In genomic region chr10:128185959-128186358, GRCm38 (mm10) we compare ENCODE assay signal across 9 mouse cellular contexts. TPM values are rescaled to one million over a fixed set of nuclear protein-coding genes. Genes with fewer than 3 reads are reported as not detected.
DNase-seq lines count a peak whose midpoint lies in the region; ATAC-seq and TF ChIP-seq lines count a peak whose summit lies in the region.
"Had no signal": no experiment of that assay in that cellular context is flagged by ENCODE, and none has a peak within 500 bp of the region (broad histone marks: within the 10 kb centered on the region; RNA-seq: fewer than 3 reads in every experiment).

No protein-coding gene starts in this region.

- H3K4me3 ChIP-seq in limb, embryonic 15.5 days, result no peak overlapping the region
- H3K4me3 ChIP-seq in neural tube, embryonic 11.5 days (ENCODE audit: low read depth, low read length), result no peak overlapping the region
- H3K4me3 ChIP-seq in stomach, postnatal 0 days (ENCODE audit: low read depth, low read length), result no peak overlapping the region
- H3K4me3 ChIP-seq: erythroblast, embryonic 14.5 days had no signal

- peak; percentile 90 for ATAC-seq in common myeloid progenitor, adult 5-6 weeks (replicated peaks; ENCODE audit: low read depth, poor library complexity, severe bottlenecking)
- 0 out of 2 replicates have a peak, but pooled peaks have one; percentile 66 for ATAC-seq in limb, embryonic 15.5 days (ENCODE audit: insufficient number of reproducible peaks, low FRiP score, low TSS enrichment, low read depth)
- no peak for ATAC-seq in neural tube, embryonic 11.5 days (ENCODE audit: insufficient read depth, low FRiP score, low TSS enrichment)
- peak; percentile 88 for ATAC-seq in stomach, postnatal 0 days (ENCODE audit: low FRiP score, low TSS enrichment)

- no peaks in the 10 kb centered on the region for H3K27me3 ChIP-seq in limb, embryonic 15.5 days
- no peaks in the 10 kb centered on the region for H3K27me3 ChIP-seq in neural tube, embryonic 11.5 days (ENCODE audit: control insufficient read depth, insufficient read depth, low read length)
- H3K27me3 ChIP-seq in stomach, postnatal 0 days (ENCODE audit: control insufficient read depth, insufficient read depth, low read length), result no peaks in the 10 kb centered on the region

- DNase-seq in 3T3-L1 (ENCODE audit: low read depth, low spot score), result peak; percentile 97
- peak; percentile 84 for DNase-seq in WW6 (ENCODE audit: low read depth, low spot score)
- DNase-seq in heart, adult 11 months, result peak; percentile 96
- DNase-seq in kidney, adult 9 months, result peak; percentile 87
- peak; percentile 85 for DNase-seq in neural tube, embryonic 11.5 days (ENCODE audit: low spot score)
- DNase-seq in stomach, postnatal 0 days (ENCODE audit: low spot score), result peak; percentile 93

- no peak for TF ChIP-seq EP300 in stomach, postnatal 0 days (optimal IDR thresholded peaks at IDR 0.05)

- H3K36me3 ChIP-seq in limb, embryonic 15.5 days, result no peaks in the 10 kb centered on the region
- no peaks in the 10 kb centered on the region for H3K36me3 ChIP-seq in neural tube, embryonic 11.5 days (ENCODE audit: control insufficient read depth, insufficient read depth, low read length)
- H3K36me3 ChIP-seq in stomach, postnatal 0 days (ENCODE audit: control insufficient read depth, insufficient read depth, low read length), result no peaks in the 10 kb centered on the region

- no peak overlapping the region for H3K27ac ChIP-seq in limb, embryonic 15.5 days
- H3K27ac ChIP-seq in neural tube, embryonic 11.5 days (ENCODE audit: low read depth, low read length), result no peak overlapping the region
- H3K27ac ChIP-seq in stomach, postnatal 0 days (replicated peaks), result no peak overlapping the region

- no peaks in the 10 kb centered on the region for H3K9me3 ChIP-seq in limb, embryonic 15.5 days
- H3K9me3 ChIP-seq in neural tube, embryonic 11.5 days (ENCODE audit: control insufficient read depth, low read length), result no peaks in the 10 kb centered on the region
- no peaks in the 10 kb centered on the region for H3K9me3 ChIP-seq in stomach, postnatal 0 days (ENCODE audit: control insufficient read depth, low read length)

- H3K4me1 ChIP-seq in limb, embryonic 15.5 days, result peaks cover 3% of the 10 kb centered on the region; the same call in 1 of the 2 replicates
- no peaks in the 10 kb centered on the region for H3K4me1 ChIP-seq in neural tube, embryonic 11.5 days (ENCODE audit: control insufficient read depth, insufficient read depth, low read length)
- no peaks in the 10 kb centered on the region for H3K4me1 ChIP-seq in stomach, postnatal 0 days (replicated peaks; ENCODE audit: control insufficient read depth, insufficient read depth)

- 51% methylated on average over 2 of the region's 2 CpGs for WGBS in limb, embryonic 15.5 days
- 45% methylated on average over 2 of the region's 2 CpGs for WGBS in neural tube, embryonic 11.5 days
- 45% methylated on average over 2 of the region's 2 CpGs for WGBS in stomach, postnatal 0 days

- peak; percentile 97 for TF ChIP-seq CTCF in stomach, postnatal 0 days (IDR thresholded peaks at IDR 0.05; ENCODE audit: low read depth)

- H3K9ac ChIP-seq in limb, embryonic 15.5 days, result no peak overlapping the region
- no peak overlapping the region for H3K9ac ChIP-seq in neural tube, embryonic 11.5 days (ENCODE audit: low read length)
- no peak overlapping the region for H3K9ac ChIP-seq in stomach, postnatal 0 days (ENCODE audit: low read length)

- H3K4me2 ChIP-seq in limb, embryonic 15.5 days, result no peak overlapping the region
- no peak overlapping the region for H3K4me2 ChIP-seq in neural tube, embryonic 11.5 days (ENCODE audit: low read depth)
- H3K4me2 ChIP-seq in stomach, postnatal 0 days (replicated peaks; ENCODE audit: low read depth), result no peak overlapping the region

RNA-seq across cellular contexts. Expression of gene Rbms2, which starts 5.9 kb away (rescaled TPM):
- total RNA-seq in common myeloid progenitor, adult 5-6 weeks (2017), result 4.7 and 8.7 TPM in 2 replicates
- polyA plus RNA-seq in limb, embryonic 15.5 days (2015; fragmentation: Nextera tagmentation; extraction: Ambion mirVana), result 42.2 and 43.8 TPM in 2 replicates
- 17.9 and 19.9 TPM in 2 replicates for polyA plus RNA-seq in neural tube, embryonic 11.5 days (2014; fragmentation: Nextera tagmentation; extraction: Ambion mirVana)
- polyA plus RNA-seq in stomach, postnatal 0 days (2015; fragmentation: Nextera tagmentation; extraction: Ambion mirVana), result 15.5 and 17.0 TPM in 2 replicates

RNA-seq across cellular contexts. Expression of gene Gls2, which starts 8.3 kb away (rescaled TPM):
- 4.3 and 5.8 TPM in 2 replicates for total RNA-seq in common myeloid progenitor, adult 5-6 weeks (2017)
- 1.8 TPM in 2 replicates for polyA plus RNA-seq in limb, embryonic 15.5 days (2015; fragmentation: Nextera tagmentation; extraction: Ambion mirVana)
- 1.2 and 1.5 TPM in 2 replicates for polyA plus RNA-seq in neural tube, embryonic 11.5 days (2014; fragmentation: Nextera tagmentation; extraction: Ambion mirVana)
- 0.53 and 0.64 TPM in 2 replicates for polyA plus RNA-seq in stomach, postnatal 0 days (2015; fragmentation: Nextera tagmentation; extraction: Ambion mirVana)
- polyA plus RNA-seq: erythroblast, embryonic 14.5 days had no signal

RNA-seq across cellular contexts. Expression of gene Spryd4, which starts 25.6 kb away (rescaled TPM):
- 18.1 and 24.8 TPM in 2 replicates for total RNA-seq in common myeloid progenitor, adult 5-6 weeks (2017)
- polyA plus RNA-seq in limb, embryonic 15.5 days (2015; fragmentation: Nextera tagmentation; extraction: Ambion mirVana), result 34.2 and 36.3 TPM in 2 replicates
- 26.2 and 28.0 TPM in 2 replicates for polyA plus RNA-seq in neural tube, embryonic 11.5 days (2014; fragmentation: Nextera tagmentation; extraction: Ambion mirVana)
- 25.6 and 26.1 TPM in 2 replicates for polyA plus RNA-seq in stomach, postnatal 0 days (2015; fragmentation: Nextera tagmentation; extraction: Ambion mirVana)

RNA-seq across cellular contexts. Expression of gene Mip, which starts 39.7 kb away (rescaled TPM):
- 1.2 TPM in 1 of 2 replicates, not detected in the other for total RNA-seq in common myeloid progenitor, adult 5-6 weeks (2017)
- polyA plus RNA-seq in limb, embryonic 15.5 days (2015; fragmentation: Nextera tagmentation; extraction: Ambion mirVana), result 0.12 and 0.26 TPM in 2 replicates
- not detected in 2 replicates for polyA plus RNA-seq in neural tube, embryonic 11.5 days (2014; fragmentation: Nextera tagmentation; extraction: Ambion mirVana)
- not detected in 2 replicates for polyA plus RNA-seq in stomach, postnatal 0 days (2015; fragmentation: Nextera tagmentation; extraction: Ambion mirVana)
- polyA plus RNA-seq: erythroblast, embryonic 14.5 days had no signal

RNA-seq across cellular contexts. Expression of gene Timeless, which starts 45.9 kb away (rescaled TPM):
- 98.6 and 102 TPM in 2 replicates for total RNA-seq in common myeloid progenitor, adult 5-6 weeks (2017)
- polyA plus RNA-seq in limb, embryonic 15.5 days (2015; fragmentation: Nextera tagmentation; extraction: Ambion mirVana), result 46.2 and 46.9 TPM in 2 replicates
- 58.7 and 61.2 TPM in 2 replicates for polyA plus RNA-seq in neural tube, embryonic 11.5 days (2014; fragmentation: Nextera tagmentation; extraction: Ambion mirVana)
- polyA plus RNA-seq in stomach, postnatal 0 days (2015; fragmentation: Nextera tagmentation; extraction: Ambion mirVana), result 8.9 and 10.5 TPM in 2 replicates
